Mouse (Mus musculus) embryo, embryonic 11 days (tissue): ENCODE data around the gene Trp53i13.

Source experiments
- DNase-seq: peaks from one replicate; pipeline ENCODE4 v3.0.0-alpha.2; 2015

The Trp53i13 gene

DNA sequence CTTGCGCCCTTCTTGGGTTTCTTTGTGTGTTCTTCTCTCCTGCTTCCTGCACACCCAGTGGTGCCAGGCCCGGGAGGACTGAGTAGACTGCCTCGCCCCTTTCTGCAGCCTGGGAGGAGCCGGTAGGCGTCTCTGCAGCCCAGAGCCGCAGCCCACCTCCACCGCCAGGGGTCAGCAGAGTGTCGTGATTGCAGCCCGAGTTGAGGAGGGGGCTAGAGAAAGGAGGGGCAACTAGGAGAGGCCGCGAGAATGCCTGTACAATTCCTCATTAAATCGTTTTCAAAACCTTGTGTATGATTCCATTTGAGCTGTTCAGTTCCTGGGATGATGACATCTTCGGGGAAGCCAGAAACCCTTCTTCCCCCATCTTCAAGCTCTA lies 24.7 kb downstream of the Trp53i13 start:
- peak; percentile 95 for DNase-seq

DNA sequence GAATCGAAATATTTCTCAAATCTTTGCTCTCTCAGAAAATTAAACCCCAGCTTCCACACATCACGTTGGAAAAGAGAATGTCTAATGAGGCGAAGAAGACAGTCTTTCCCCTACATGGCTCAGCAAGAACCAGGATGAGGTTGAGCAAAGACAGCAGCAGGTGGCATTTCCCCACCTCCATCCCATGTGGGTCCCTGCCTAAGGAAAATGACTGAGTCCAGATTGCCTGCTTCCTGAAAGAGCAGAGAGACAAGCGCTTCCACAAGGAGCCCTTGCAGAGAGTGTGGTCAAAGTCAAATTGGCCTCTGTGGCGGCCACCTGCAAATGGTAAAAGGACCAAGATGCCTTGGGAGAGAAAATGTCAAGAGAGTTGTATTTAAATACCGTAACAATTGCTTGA lies 25.3 kb downstream of the Trp53i13 start:
- DNase-seq: no peak

- peak; percentile 91 for DNase-seq
These were observed 26.1 kb downstream of the Trp53i13 start, which contains the start of gene Ankrd13b for GRCm38 (mm10) chr11:77489591-77490235. Ankrd13b (minus strand) TSS chr11:77489678.

GRCm38 (mm10) chr11:77488771-77489581 lies 26.8 kb downstream of the Trp53i13 start:
- peak; percentile 50 for DNase-seq

DNA sequence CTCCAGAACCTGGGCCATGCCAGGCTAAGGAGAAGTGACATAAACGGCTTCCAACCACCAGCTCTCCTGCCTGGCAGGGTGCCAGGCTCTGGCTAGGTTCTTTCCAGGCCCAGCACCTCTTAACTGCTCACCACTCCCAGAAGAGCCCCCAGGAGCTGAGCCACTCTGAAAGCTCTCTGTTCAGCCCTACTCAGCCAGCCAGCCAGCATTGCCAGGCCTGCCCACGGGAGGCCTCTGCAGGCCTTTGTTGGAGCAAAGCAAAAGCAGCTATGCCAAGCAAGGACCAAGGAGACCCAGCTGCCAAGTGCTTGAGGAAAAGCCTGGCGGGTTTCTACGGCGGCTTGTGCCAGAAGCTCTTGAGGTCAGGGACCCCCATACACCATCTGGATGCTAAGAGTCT lies 29.0 kb downstream of the Trp53i13 start:
- no peak for DNase-seq

GRCm38 (mm10) chr11:77485229-77485628 lies 30.6 kb downstream of the Trp53i13 start:
- DNase-seq: no peak

DNA sequence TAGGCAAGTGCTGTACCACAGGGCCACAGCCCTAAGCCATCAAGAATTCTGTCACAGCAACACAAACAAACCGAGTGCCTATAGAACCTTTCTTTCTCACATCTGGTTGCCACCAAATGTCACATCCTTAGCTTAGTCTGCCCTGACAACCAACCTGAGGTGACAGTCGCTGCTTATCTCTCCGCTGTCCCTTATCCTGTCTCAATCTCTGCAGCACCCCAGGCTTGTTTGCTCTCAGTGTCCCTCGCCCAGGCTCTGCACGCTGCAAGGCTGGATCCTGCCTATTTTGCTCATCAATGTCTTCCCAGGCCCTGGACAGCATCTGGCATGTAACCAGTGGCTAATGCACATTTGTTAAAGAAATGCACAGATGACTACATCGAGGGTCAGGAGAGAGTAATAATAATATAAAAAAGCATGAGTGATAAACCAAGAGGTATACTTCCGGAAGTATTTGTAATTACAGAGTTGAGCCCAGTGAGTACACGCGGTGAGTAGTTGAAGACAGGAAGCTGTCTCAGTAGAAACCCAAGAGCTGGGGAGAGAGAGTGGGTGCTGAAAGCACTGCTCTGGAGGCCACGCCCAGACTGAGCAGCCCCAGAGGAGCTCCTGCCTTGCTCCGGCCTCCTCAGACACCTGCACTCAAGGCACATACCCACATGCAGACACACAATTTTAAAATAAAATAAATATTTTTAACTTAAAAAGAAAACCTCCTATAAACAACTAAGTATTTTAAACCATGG lies 32.1 kb downstream of the Trp53i13 start:
- DNase-seq: no peak

GRCm38 (mm10) chr11:77483043-77483442 lies 32.7 kb downstream of the Trp53i13 start:
- DNase-seq: no peak

GRCm38 (mm10) chr11:77476895-77477294 lies 38.9 kb downstream of the Trp53i13 start:
- no peak for DNase-seq

- no peak for DNase-seq
These were observed 39.6 kb downstream of the Trp53i13 start for GRCm38 (mm10) chr11:77476216-77476615.

- no peak for DNase-seq
These were observed 43.0 kb downstream of the Trp53i13 start for GRCm38 (mm10) chr11:77472775-77473174.

DNA sequence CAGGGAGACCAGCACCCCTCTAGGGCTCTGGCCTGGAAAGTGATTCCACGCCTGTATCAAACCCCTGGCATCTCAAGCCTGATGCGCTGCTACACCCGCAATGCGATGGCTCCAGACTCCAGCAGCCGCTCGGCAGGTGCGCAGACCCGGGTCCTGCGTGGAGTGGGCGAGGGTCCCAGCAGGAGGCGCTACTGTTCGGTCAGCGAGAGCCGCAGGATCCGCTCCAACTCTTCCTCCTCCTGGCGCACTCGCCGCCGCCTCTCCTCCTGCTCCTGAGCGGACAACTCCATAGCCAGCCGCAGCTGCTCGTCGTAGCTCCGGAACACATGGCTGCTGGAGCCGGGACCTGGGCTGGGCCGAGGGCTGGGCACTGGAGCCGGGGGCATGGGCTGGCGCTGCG lies 44.4 kb downstream of the Trp53i13 start:
- no peak for DNase-seq

GRCm38 (mm10) chr11:77468397-77468796 lies 47.4 kb downstream of the Trp53i13 start:
- no peak for DNase-seq

- DNase-seq: peak; percentile 79
These were observed 48.0 kb downstream of the Trp53i13 start for GRCm38 (mm10) chr11:77467784-77468183.

DNA sequence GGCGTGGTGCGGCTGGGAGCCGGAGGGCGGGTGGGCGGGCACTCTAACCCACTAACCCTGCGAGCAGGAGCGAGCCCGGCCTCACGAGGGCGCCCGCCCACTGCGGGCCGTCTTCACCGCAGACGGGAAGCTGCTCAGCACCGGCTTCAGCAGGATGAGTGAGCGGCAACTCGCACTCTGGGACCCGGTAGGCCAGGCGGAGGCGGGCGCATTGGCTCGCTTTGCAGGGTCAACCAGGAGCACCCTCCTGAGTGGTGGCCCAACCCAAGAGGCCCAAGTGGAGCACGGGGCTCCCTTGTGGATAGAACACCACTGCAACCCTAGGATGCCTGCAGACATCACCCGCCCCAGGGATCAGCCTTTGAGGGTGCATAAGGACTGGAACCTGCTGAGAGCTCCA lies 48.6 kb downstream of the Trp53i13 start:
- peak; percentile 73 for DNase-seq

DNA sequence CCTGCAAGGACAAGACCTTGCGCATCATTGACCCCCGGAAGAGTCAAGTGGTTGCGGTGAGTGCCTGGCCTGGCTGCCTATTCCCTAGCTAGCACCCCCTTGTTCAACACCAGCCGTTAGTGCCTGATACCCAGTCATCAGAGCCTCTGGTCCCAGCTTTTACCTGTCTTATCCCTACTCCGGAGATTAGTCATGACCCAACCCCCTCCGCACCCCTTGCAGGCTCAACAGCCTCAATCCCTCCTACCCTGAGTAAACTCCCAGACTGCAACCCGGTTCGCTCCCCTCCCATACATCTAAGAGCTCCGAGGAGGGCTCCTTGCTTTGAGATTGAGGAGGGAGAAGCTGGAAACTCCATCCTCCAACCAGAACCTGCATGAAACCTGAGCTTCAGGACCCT lies 49.2 kb downstream of the Trp53i13 start:
- no peak for DNase-seq

GRCm38 (mm10) chr11:77465111-77465510 lies 50.7 kb downstream of the Trp53i13 start:
- no peak for DNase-seq

DNA sequence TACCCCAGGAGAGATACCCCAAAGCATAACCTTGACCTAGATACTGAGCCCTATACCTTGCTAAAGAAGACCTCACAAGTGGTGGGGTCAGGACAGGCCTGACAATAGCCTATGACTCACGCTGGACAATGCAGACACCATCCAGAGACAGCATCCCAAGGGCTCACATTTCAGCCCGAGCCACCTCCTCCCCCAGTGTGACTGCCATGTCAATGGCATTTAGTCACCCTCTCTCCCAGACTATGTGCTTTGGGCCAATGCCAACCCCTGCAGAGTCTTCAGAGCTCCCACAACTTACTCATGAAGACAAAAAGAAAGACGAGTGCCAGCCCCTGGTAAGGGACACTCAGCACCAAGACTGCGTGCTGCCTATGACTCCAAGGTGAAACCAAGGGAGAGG lies 51.1 kb downstream of the Trp53i13 start:
- no peak for DNase-seq

DNA sequence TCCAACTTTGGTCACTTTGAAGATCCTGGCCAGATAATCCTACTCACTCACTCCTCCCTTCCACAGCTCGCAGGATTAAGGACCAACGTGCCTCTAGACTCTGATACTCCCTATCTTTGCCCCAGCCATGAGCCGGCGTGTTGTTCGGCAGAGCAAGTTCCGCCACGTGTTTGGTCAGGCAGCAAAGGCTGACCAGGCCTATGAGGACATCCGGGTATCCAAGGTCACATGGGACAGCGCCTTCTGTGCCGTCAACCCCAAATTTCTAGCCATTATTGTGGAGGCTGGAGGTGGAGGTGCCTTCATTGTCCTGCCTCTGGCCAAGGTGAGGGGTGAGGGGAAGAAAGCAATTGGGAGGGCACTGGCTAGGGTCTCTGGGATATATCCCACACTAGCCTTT lies 52.0 kb downstream of the Trp53i13 start:
- no peak for DNase-seq

DNA sequence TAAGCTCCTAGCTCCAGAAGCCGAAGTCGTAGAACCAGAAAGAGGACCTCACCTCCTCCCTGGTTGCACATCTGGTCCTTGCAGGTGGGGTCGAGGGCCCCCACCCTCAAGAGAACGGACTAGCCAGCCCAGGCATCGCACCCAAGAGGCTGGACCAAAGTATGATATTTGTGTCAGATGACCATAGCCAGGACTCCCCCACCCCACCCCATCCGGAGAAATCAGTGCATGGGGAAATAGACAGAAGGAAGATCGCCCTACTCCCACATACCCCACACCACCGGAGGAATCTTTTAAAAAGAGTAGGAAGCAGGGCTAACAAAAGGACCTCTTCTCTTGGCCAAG lies 52.7 kb downstream of the Trp53i13 start:
- DNase-seq: no peak

DNA sequence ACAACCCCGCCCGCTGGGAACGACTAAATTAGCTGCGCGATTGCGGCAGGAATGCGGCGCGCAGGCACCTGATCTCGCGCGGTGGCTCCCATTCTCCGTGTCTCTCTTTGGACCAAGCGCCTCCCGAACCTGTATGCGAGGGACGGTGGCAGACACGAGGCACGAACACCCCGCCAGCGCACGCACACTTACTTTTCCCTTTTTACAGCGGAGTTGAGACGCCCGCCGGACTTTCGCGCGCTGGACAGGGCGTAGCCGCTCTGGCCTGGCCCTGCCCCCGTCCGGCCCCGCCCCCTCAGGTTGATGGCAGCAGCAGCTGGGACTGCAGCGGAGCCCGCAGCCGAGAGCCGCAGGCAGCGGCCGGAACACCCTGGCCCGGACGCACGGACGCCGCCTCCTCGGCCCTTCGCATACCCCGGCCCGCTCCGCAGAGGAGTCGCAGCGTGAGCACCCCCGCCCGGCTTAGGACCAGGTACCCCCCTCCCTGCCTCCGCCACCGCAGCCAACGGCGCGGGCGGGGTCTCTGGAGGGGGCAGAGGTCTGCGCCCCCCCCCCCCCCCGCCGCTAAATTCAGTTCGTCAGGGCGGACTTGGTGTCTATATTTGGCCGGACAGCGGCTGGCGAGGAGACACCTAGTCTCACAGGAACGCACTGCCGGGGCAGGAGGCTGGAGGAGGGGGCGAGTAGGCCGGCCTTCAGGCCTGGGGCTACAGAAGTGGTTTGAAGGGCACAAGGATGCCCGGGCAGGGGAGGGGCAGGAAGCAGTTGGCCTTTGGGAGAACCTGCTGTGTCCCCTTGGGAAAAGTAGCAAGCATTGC lies 53.3 kb downstream of the Trp53i13 start, which contains the start of gene Coro6:
Gene Coro6, plus strand, starts transcription at position 129 of the 818 bp plus-strand sequence.
- DNase-seq: peak; percentile 86

DNA sequence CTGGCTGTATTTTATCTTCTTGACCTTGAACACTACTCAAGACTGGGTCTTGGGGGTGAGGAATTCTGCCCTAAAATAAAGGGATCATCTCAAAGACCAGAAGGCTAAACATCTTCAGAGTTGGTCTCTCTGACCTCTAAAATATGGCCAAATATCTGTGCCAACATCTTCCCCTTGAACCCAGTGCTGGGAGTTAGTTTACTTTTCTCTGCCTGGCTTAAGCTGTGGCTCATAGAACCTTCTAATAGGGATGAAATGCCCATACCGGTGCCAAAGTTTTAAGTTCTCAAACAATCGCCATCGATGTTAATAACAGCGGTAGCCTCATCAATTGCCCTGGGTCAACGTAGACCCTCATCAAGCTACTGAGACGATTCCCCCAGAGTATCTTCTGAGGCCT lies 53.9 kb downstream of the Trp53i13 start:
- no peak for DNase-seq
